Mouse (Mus musculus) adrenal gland, adult (tissue): ENCODE measurements around the gene Wnt2b.

Experiments
- DNase-seq, 2 experiments: peaks; one replicate each; pipeline ENCODE4 v3.0.0; 2022 to 2023; ENCODE audit warnings: low spot score in 1 of 2; ENCODE audit not compliant: inconsistent age in 2 of 2

Wnt2b gene

GRCm38 (mm10) chr3:104961066-104962059 is at the start of gene Wnt2b:
Gene Wnt2b, minus strand, starts transcription at chr3:104961921.
- DNase-seq = peak; percentile 36 to 71

GRCm38 (mm10) chr3:105010681-105011339 is 49.1 kb upstream of the Wnt2b start:
- DNase-seq = no peak

- DNase-seq = no peak
These were observed 46.3 kb upstream of the Wnt2b start for GRCm38 (mm10) chr3:105008070-105008469.

- DNase-seq = no peak
These were observed 44.4 kb upstream of the Wnt2b start for GRCm38 (mm10) chr3:105006101-105006500.

- DNase-seq = no peak
These were observed 43.9 kb upstream of the Wnt2b start for GRCm38 (mm10) chr3:105005561-105006065.

GRCm38 (mm10) chr3:105005011-105005410 is 43.3 kb upstream of the Wnt2b start:
- no peak for DNase-seq

GRCm38 (mm10) chr3:105003960-105004463 is 42.3 kb upstream of the Wnt2b start:
- DNase-seq = no peak

- DNase-seq = peak in 1 of 2 experiments; percentile 47
These were observed 39.7 kb upstream of the Wnt2b start for GRCm38 (mm10) chr3:105001374-105001773.

- peak; percentile 80 to 92 for DNase-seq
These were observed 38.8 kb upstream of the Wnt2b start for GRCm38 (mm10) chr3:105000561-105000960.

GRCm38 (mm10) chr3:104997563-104997962 is 35.8 kb upstream of the Wnt2b start:
- DNase-seq = no peak

GRCm38 (mm10) chr3:104995707-104996106 is 34.0 kb upstream of the Wnt2b start:
- no peak for DNase-seq

- no peak for DNase-seq
These were observed 32.7 kb upstream of the Wnt2b start for GRCm38 (mm10) chr3:104994415-104994841.

- DNase-seq = peak; percentile 66 to 86
These were observed 32.1 kb upstream of the Wnt2b start for GRCm38 (mm10) chr3:104993800-104994199.

GRCm38 (mm10) chr3:104992709-104993388 is 31.1 kb upstream of the Wnt2b start:
- DNase-seq = peak; percentile 91 to 97

GRCm38 (mm10) chr3:104991703-104992102 is 30.0 kb upstream of the Wnt2b start:
- DNase-seq = no peak

GRCm38 (mm10) chr3:104987884-104988283 is 26.2 kb upstream of the Wnt2b start:
- no peak for DNase-seq

GRCm38 (mm10) chr3:104979735-104980134 is 18.0 kb upstream of the Wnt2b start:
- DNase-seq = no peak

- DNase-seq = peak; percentile 86 to 97
These were observed 6.0 kb upstream of the Wnt2b start for GRCm38 (mm10) chr3:104967548-104968300.

GRCm38 (mm10) chr3:104965991-104966554 is 4.4 kb upstream of the Wnt2b start:
- no peak for DNase-seq
